ENCODE assay signal across 22 mouse cellular contexts in genomic region chr17:87849897-87850296, GRCm38 (mm10). TPM values are rescaled to one million over a fixed set of nuclear protein-coding genes. Genes with fewer than 3 reads are reported as not detected.
A peak's percentile ranks its signal among the peaks of the same experiment; 100 is the strongest.
DNase-seq lines count a peak whose midpoint lies in the region; ATAC-seq and TF ChIP-seq lines count a peak whose summit lies in the region.
"Had no signal": no experiment of that assay in that cellular context is flagged by ENCODE, and none has a peak within 500 bp of the region (broad histone marks: within the 10 kb centered on the region; RNA-seq: fewer than 3 reads in every experiment).

No protein-coding gene starts in this region.

- H3K9ac ChIP-seq in hindbrain, embryonic 16.5 days (ENCODE audit: low read depth, low read length): no peak overlapping the region
- H3K9ac ChIP-seq in hindbrain, embryonic 12.5 days: no peak overlapping the region
- H3K9ac ChIP-seq: midbrain, embryonic 12.5 days had no signal

- no peak overlapping the region for H3K27ac ChIP-seq in hindbrain, embryonic 16.5 days (ENCODE audit: low read depth, low read length)
- no peak overlapping the region for H3K27ac ChIP-seq in hindbrain, embryonic 12.5 days
- H3K27ac ChIP-seq in limb, embryonic 10.5 days: no peak overlapping the region
- H3K27ac ChIP-seq: midbrain, embryonic 12.5 days had no signal

- peaks cover 3% of the 10 kb centered on the region; the same call in 1 of the 2 replicates for H3K9me3 ChIP-seq in hindbrain, embryonic 16.5 days (ENCODE audit: control insufficient read depth, low read length)
- H3K9me3 ChIP-seq in hindbrain, embryonic 12.5 days (replicated peaks): no peaks in the 10 kb centered on the region
- no peaks in the 10 kb centered on the region; the same call in 1 of the 2 replicates for H3K9me3 ChIP-seq in limb, embryonic 10.5 days (replicated peaks)

- DNase-seq in adrenal gland, postnatal 10 days: peak; percentile 7
- DNase-seq in adrenal gland, postnatal 4 days (ENCODE audit: low spot score in 2 of 2): no peak
- DNase-seq in 3134 (ENCODE audit: extremely low read depth, insufficient read length, low spot score) (peak; percentile 75), Patski (ENCODE audit: low read depth, low spot score) (no peak)
- DNase-seq in testis, postnatal 10 days (ENCODE audit: low spot score): no peak
- no peak for DNase-seq in limb, embryonic 10.5 days (ENCODE audit: low spot score)
- DNase-seq: B cell, adult 2 months; heart, postnatal 4 days; kidney, adult 8-10 months; kidney, postnatal 36 days; lung, adult 2 months; lung, postnatal 4 days; thymus, postnatal 36 days had no signal

- H3K4me2 ChIP-seq in hindbrain, embryonic 16.5 days (ENCODE audit: low read length): no peak overlapping the region
- H3K4me2 ChIP-seq in hindbrain, embryonic 12.5 days (replicated peaks): no peak overlapping the region
- H3K4me2 ChIP-seq: liver, embryonic 11.5 days; midbrain, embryonic 12.5 days had no signal

- in situ Hi-C loops in Patski (cut with MboI; ENCODE audit: low pct_unique_long_range_greater_than_20kb): no loop called here

- peak; percentile 42; the same call in 1 of the 2 replicates for ATAC-seq in hindbrain, embryonic 16.5 days
- no peak for ATAC-seq in hindbrain, embryonic 12.5 days (ENCODE audit: low FRiP score)
- ATAC-seq in Patski: peak; percentile 18
- ATAC-seq: forebrain, embryonic 16.5 days; inflammation-experienced regulatory T-cells, adult 6 months had no signal

- H3K36me3 ChIP-seq in hindbrain, embryonic 16.5 days (ENCODE audit: control insufficient read depth, insufficient read depth, low read length): no peaks in the 10 kb centered on the region
- no peaks in the 10 kb centered on the region for H3K36me3 ChIP-seq in hindbrain, embryonic 12.5 days
- no peaks in the 10 kb centered on the region for H3K36me3 ChIP-seq in limb, embryonic 10.5 days
- H3K36me3 ChIP-seq: midbrain, embryonic 12.5 days had no signal

- WGBS in hindbrain, embryonic 16.5 days: 50% methylated on average over 7 of the region's 7 CpGs
- 83% methylated on average over 7 of the region's 7 CpGs for WGBS in hindbrain, embryonic 12.5 days
- 84% methylated on average over 7 of the region's 7 CpGs for WGBS in limb, embryonic 10.5 days

- H3K27me3 ChIP-seq in hindbrain, embryonic 16.5 days (replicated peaks; ENCODE audit: control insufficient read depth, insufficient read depth, low read length): no peaks in the 10 kb centered on the region
- H3K27me3 ChIP-seq in hindbrain, embryonic 12.5 days: no peaks in the 10 kb centered on the region
- no peaks in the 10 kb centered on the region for H3K27me3 ChIP-seq in Patski
- no peaks in the 10 kb centered on the region for H3K27me3 ChIP-seq in limb, embryonic 10.5 days (ENCODE audit: low read depth, poor library complexity, severe bottlenecking)
- H3K27me3 ChIP-seq: midbrain, embryonic 12.5 days had no signal

- H3K4me1 ChIP-seq in hindbrain, embryonic 16.5 days (ENCODE audit: control insufficient read depth, insufficient read depth, low read depth, low read length): no peaks in the 10 kb centered on the region
- H3K4me1 ChIP-seq in hindbrain, embryonic 12.5 days: peaks cover 7% of the 10 kb centered on the region
- H3K4me1 ChIP-seq in limb, embryonic 10.5 days: no peaks in the 10 kb centered on the region

- no peak overlapping the region for H3K4me3 ChIP-seq in hindbrain, embryonic 16.5 days (ENCODE audit: low read length)
- no peak overlapping the region for H3K4me3 ChIP-seq in hindbrain, embryonic 12.5 days
- no peak overlapping the region for H3K4me3 ChIP-seq in limb, embryonic 10.5 days
- H3K4me3 ChIP-seq: erythroblast, embryonic 14.5 days; midbrain, embryonic 12.5 days had no signal

- CTCF ChIA-PET in Patski (lab: Charles Lee): interaction anchor here (1.2 kb wide), 1 partner anchor 67 kb away, joined by 3 read pairs; no protein-coding TSS in a partner anchor

- no peak for TF ChIP-seq CTCF in Patski (IDR thresholded peaks at IDR 0.05)

- POLR2A ChIA-PET in Patski (lab: Charles Lee): interaction anchor here (1.0 kb wide), 1 partner anchor 161 kb away, joined by 3 read pairs; no protein-coding TSS in a partner anchor

RNA-seq across cellular contexts. Expression of gene Kcnk12, which starts 52.1 kb away (rescaled TPM):
- under 1 TPM; 0.18 to 0.27 TPM for total RNA-seq in adrenal gland, postnatal 10 days (2021)
- under 1 TPM; 0.20 to 0.64 TPM for total RNA-seq in adrenal gland, postnatal 4 days (2021)
- 0.74 and 1.1 TPM in 2 replicates for polyA plus RNA-seq in hindbrain, embryonic 16.5 days (2015; fragmentation: Nextera tagmentation; extraction: Ambion mirVana)
- polyA plus RNA-seq in hindbrain, embryonic 12.5 days (2016; fragmentation: Nextera tagmentation; extraction: Ambion mirVana): 0.26 and 0.58 TPM in 2 replicates
- not detected for polyA plus RNA-seq in Patski (2021)
- polyA plus RNA-seq in limb, embryonic 10.5 days (2016; fragmentation: Nextera tagmentation; extraction: Ambion mirVana): not detected in 2 replicates
- total RNA-seq: neutrophil, adult 5-6 weeks had no signal
- polyA plus RNA-seq: heart, embryonic 14.5 days; inflammation-experienced regulatory T-cells, adult 6 months had no signal

Comparison
In these comparisons a context has a peak if more than half of its experiments do, and no peak if none do; other contexts are left out.
1. DNase-seq: peak in adrenal gland, postnatal 10 days (single experiment) and 3134 (single experiment); none in adrenal gland, postnatal 4 days (0 of 2), Patski (single experiment), testis, postnatal 10 days (single experiment) and limb, embryonic 10.5 days (single experiment).